Mouse (Mus musculus) heart, adult 2 months (tissue): ENCODE data around the gene Klc4. TPM values are rescaled to one million over a fixed set of nuclear protein-coding genes. Genes with fewer than 3 reads are reported as not detected.

Source experiments
- DNase-seq, 2 experiments: peaks; one replicate each; pipeline ENCODE4 v3.0.0; 2021
- H3K27ac ChIP-seq: fragments of 200-600 bp; 2 replicates; pipeline ENCODE4 v1.8.1; 2022
- H3K27me3 ChIP-seq: fragments of 200-500 bp; 2 replicates; pipeline ENCODE4 v1.6.1; 2012; ENCODE audit warnings: mild to moderate bottlenecking, low read length, inconsistent platforms, mixed read lengths; ENCODE audit not compliant: control insufficient read depth, insufficient read depth
- H3K36me3 ChIP-seq: fragments of 200-500 bp; 2 replicates; pipeline ENCODE4 v1.6.1; 2012; ENCODE audit warnings: low read length, inconsistent platforms; ENCODE audit not compliant: control insufficient read depth, insufficient read depth
- H3K4me1 ChIP-seq: fragments of 200-500 bp; 2 replicates; pipeline ENCODE4 v1.6.1; 2011; ENCODE audit warnings: low read length; ENCODE audit not compliant: control insufficient read depth, insufficient read depth
- H3K4me3 ChIP-seq: fragments of 200-600 bp; 2 replicates; pipeline ENCODE4 v1.8.1; 2022
- H3K79me2 ChIP-seq: fragments of 200-500 bp; replicated peaks from 2 replicates; pipeline ENCODE4 v1.6.1; 2012; ENCODE audit warnings: mild to moderate bottlenecking, inconsistent platforms, low read length, moderate library complexity, mixed read lengths; ENCODE audit not compliant: control insufficient read depth, insufficient read depth
- H3K9ac ChIP-seq: fragments of 200-500 bp; 2 replicates; pipeline ENCODE4 v1.6.1; 2012; ENCODE audit warnings: low read depth, mild to moderate bottlenecking, control low read depth, inconsistent platforms, low read length, mixed read lengths
- CTCF ChIP-seq: fragments of 200-600 bp; IDR thresholded peaks from 2 replicates; pipeline ENCODE4 v1.8.1; 2022; ENCODE audit warnings: antibody characterized with exemption, mild to moderate bottlenecking, moderate library complexity
- EP300 ChIP-seq: fragments of 200-500 bp; IDR thresholded peaks from 2 replicates; pipeline ENCODE4 v1.6.1; 2011; ENCODE audit warnings: low read depth, low read length, control low read depth; ENCODE audit not compliant: insufficient read depth
- POLR2A ChIP-seq: fragments of 200-500 bp; IDR thresholded peaks from 2 replicates; pipeline ENCODE4 v1.6.1; 2011; ENCODE audit warnings: mild to moderate bottlenecking, low read depth, low read length, control low read depth; ENCODE audit not compliant: insufficient read depth
- WGBS: fragments of 180-500 bp; shearing (Covaris S2); methylation state at CpG from one replicate; pipeline ENCODE4 v1.1.7; 2018; 5-methylcytosine and 5-hydroxymethylcytosine counted together
- intact Hi-C: fragments of 180-260 bp; cut with DNase I; formaldehyde crosslinking; loops from one replicate; pipeline ENCODE4 v1.15.1; 2025
- polyA plus RNA-seq: library from polyadenylated mRNA; depleted of rRNA; stranded (reverse); fragments of >200 nt; gene quantifications from 2 replicates; pipeline ENCODE4 v1.2.3, GENCODE M21; 2012
- total RNA-seq, 2 experiments: library from RNA; stranded (reverse); gene quantifications; 2 replicates each; pipeline ENCODE4 v1.2.3; 2021

Gene Klc4
- total and polyA plus RNA-seq, 3 experiments: 20.9 to 25.7 (median 23.5) TPM

DNA sequence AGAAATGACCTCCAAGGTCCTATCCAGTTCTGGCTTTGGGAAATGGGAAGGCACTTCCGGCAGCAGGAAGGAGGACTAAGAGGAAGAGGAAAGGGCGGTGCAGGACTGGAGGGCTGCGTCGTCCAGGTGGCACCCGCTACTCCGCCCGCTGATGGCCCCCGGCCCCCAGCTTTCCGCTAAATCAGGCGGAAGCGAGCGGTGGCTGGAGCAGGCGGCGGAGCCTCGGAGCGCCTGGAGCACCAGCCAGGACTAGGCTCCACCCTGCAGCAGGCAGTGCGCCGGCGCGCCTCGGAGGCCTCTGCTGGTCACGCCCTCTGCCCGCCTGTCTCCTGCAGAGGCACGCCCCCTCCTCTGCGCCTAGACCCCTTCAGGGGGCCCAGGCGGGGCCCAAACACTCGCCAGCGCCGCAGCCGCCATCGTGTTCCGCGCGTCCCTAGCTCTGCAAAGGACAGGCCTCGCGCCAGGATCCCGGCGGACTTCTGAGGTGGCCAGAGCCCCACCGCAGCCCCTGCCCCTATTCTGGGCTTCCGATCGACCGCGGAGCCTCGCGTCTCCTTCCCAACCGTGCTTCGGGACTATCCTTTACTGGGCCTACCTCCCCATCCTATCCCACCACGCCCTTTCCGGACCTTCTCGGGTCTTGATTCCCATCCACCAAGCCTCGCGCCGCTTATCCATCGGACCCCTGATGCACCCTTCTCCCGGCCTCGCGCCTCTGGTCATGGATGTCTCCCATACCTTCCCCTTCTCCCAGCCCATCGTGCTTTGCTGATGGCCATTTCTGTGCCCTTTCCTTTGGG lies 4.6 kb upstream of the Klc4 start, which contains the start of gene Cul7:
Gene Cul7, plus strand, starts transcription at position 106 of the 800 bp plus-strand sequence.
- Histone ChIP-seq H3K9ac (peak within 1 kb of the TSS; percentile 75), H3K27me3 (no peaks in the 10 kb centered on the region), H3K27ac (peak within 1 kb of the TSS; percentile 92), H3K36me3 (no peaks in the 10 kb centered on the region), H3K79me2 (peaks cover 3% of the 10 kb centered on the region), H3K4me1 (peaks cover 10% of the 10 kb centered on the region), H3K4me3 (peak within 1 kb of the TSS; percentile 73)
- intact Hi-C loops: no loop called here
- under 1% methylated on average over 58 of the region's 58 CpGs for WGBS
- peak; percentile 91 to 95 for DNase-seq
- TF ChIP-seq EP300 (0 out of 2 replicates have a peak, but pooled peaks have one; percentile 67), POLR2A (no peak; the same call in 1 of the 2 replicates), CTCF (no peak; the same call in 1 of the 2 replicates)

- H3K27ac ChIP-seq: peak overlapping the region; percentile 92
- 14% methylated on average over 15 of the region's 15 CpGs for WGBS
- no peaks in the 10 kb centered on the region for H3K36me3 ChIP-seq
- peaks cover 10% of the 10 kb centered on the region for H3K4me1 ChIP-seq
- peak overlapping the region; percentile 73 for H3K4me3 ChIP-seq
- no peaks in the 10 kb centered on the region for H3K27me3 ChIP-seq
- H3K9ac ChIP-seq: peak overlapping the region; percentile 75
- DNase-seq: peak in 1 of 2 experiments; percentile 53
- H3K79me2 ChIP-seq: peaks cover 3% of the 10 kb centered on the region
- intact Hi-C loops: loop anchor here (2.0 kb wide), 1 partner anchor 61 kb away; the partner anchor contains the start of gene Pex6
- no peak for TF ChIP-seq POLR2A
- TF ChIP-seq EP300: no peak
- TF ChIP-seq CTCF: no peak
Observed at GRCm38 (mm10) chr17:46649811-46650210, 4.0 kb upstream of the Klc4 start.

GRCm38 (mm10) chr17:46648436-46648835 lies 2.6 kb upstream of the Klc4 start:
- H3K79me2 ChIP-seq: peaks cover 3% of the 10 kb centered on the region
- DNase-seq: no peak
- intact Hi-C loops: loop anchor here (2.0 kb wide), 1 partner anchor 62 kb away; the partner anchor contains the start of gene Pex6
- H3K27me3 ChIP-seq: no peaks in the 10 kb centered on the region
- H3K27ac ChIP-seq: no peak overlapping the region
- H3K4me3 ChIP-seq: no peak overlapping the region
- peaks cover 14% of the 10 kb centered on the region for H3K4me1 ChIP-seq
- no peaks in the 10 kb centered on the region for H3K36me3 ChIP-seq
- H3K9ac ChIP-seq: no peak overlapping the region
- WGBS: 69% methylated on average over 9 of the region's 9 CpGs
- TF ChIP-seq POLR2A: no peak
- TF ChIP-seq EP300: no peak
- TF ChIP-seq CTCF: no peak

DNA sequence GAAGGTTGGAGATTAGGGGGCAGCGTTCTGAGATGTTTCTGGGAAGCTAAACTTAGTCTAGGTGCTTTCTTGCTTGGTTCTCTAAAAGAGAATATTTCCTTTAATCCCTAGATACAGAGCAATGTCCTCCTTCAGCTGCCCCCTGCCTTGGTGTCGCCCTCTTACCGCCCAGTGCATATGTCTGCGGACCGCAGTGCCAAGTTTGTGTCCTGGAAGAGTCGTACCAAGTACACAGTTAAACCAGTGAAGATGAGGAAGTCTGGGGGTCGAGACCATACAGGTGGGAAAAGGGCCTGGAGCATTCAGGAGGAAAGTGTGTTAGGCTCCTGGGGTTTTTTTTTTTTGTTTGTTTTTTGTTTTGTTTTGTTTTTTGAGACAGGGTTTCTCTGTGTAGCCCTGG lies 1.5 kb upstream of the Klc4 start:
- no peak for DNase-seq
- Histone ChIP-seq H3K4me1 (peaks cover 14% of the 10 kb centered on the region), H3K9ac (no peak overlapping the region), H3K79me2 (no peaks in the 10 kb centered on the region), H3K27ac (no peak overlapping the region), H3K27me3 (no peaks in the 10 kb centered on the region), H3K36me3 (no peaks in the 10 kb centered on the region), H3K4me3 (no peak overlapping the region)
- no peak for TF ChIP-seq CTCF
- no peak for TF ChIP-seq EP300
- no peak for TF ChIP-seq POLR2A
- WGBS: 86% methylated on average over 7 of the region's 7 CpGs
- intact Hi-C loops: no loop called here

DNA sequence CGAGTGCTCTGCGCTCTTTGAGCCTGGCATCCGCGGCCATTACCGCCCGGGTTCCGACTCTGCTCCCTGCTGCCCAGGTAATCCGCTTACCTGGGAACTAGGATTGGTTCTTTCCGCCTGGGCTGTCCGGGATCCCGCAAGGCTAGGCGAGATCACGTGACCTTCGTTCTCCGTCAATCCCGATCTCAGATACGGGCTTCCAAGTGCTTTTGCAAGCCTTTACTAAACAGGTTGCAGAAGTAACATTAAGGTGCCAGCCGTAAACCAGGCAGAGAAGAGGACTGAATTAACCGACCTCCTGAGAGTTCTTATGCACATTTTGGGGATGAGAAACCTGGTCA lies 470 bp upstream of the Klc4 start:
- Histone ChIP-seq H3K36me3 (no peaks in the 10 kb centered on the region), H3K27ac (peak overlapping the region; percentile 90), H3K4me1 (peaks cover 9% of the 10 kb centered on the region), H3K4me3 (peak overlapping the region; percentile 84), H3K9ac (peak overlapping the region; percentile 88), H3K79me2 (no peaks in the 10 kb centered on the region), H3K27me3 (no peaks in the 10 kb centered on the region)
- DNase-seq: no peak
- intact Hi-C loops: loop anchor here (1.0 kb wide), 1 partner anchor 35 kb away; no protein-coding TSS in a partner anchor
- TF ChIP-seq POLR2A (no peak), CTCF (no peak), EP300 (no peak)
- under 1% methylated on average over 19 of the region's 19 CpGs for WGBS
